Mouse (Mus musculus) T-cell, adult 2 months (primary cell): ENCODE data around the gene Olfr167.
"Not testable (repeated sequence)": the region's sequence is repeated elsewhere in the genome, so short reads cannot be mapped to it uniquely, and the experiment has no call there.

Experiments used
- DNase-seq: peaks from one replicate; pipeline ENCODE4 v3.0.0; 2022; ENCODE audit warnings: low spot score

Olfr167 gene

DNA sequence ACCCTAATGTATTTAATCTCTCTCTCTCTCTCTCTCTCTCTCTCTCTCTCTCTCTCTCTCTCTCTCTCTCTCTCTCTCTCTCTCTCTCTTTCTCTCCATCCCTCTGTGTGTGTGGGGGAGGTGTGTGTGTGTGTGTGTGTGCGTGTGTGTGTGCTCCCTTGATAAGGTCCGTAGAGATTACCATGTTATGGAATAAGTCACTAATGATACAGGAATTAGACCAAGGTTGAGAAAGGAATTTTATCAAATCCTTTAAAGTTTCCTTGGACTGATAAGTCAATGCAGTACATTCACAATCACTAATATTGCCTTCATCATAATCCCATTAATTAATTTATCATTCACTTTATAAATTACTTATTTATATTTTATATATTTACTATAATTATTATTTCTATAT is at the start of gene Olfr167:
Olfr167 (minus strand) TSS at position 101 of the 400 bp plus-strand sequence.
- DNase-seq, result no peak

DNA sequence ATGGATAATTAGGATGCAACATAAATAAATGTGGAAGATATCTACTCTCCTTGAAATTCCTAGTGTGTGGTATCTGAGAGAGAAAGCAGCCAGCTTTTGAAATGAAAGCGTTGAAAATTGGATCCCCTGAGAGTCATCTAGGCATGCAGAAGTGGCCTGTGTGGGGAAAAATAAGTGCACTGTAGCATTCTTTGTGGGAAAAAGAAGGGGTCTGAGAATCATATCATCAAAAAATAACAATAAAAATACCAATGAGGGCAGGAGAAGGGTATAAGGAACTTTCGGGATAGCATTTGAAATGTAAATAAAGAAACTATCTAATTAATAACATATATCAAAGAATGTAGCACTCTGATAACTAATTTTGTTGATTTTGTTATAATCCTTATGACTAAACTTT is 49.6 kb upstream of the Olfr167 start, which contains the start of gene Olfr169:
Olfr169 (minus strand) TSS at position 101 of the 400 bp plus-strand sequence.
- not testable (repeated sequence) for DNase-seq

DNA sequence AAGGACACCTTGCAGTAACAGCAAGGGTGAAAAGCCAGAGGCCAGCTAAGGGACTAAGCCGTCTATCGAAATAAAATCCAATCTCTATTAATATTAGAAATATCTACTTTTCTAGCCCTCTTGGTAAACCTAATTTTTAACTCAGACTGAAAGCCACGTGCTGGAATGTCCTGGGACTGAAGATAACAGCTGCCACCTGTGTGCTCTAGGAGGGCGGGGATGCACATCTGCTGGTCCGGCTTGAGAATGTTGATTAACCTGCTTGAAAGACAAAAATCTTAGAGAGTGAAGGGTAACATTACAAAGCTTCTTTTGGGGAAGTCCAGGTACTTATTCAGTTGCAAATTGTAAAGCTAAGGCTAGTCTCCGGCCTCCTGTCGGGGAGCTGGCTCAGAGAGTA is 31.4 kb upstream of the Olfr167 start:
- not testable (repeated sequence) for DNase-seq

DNA sequence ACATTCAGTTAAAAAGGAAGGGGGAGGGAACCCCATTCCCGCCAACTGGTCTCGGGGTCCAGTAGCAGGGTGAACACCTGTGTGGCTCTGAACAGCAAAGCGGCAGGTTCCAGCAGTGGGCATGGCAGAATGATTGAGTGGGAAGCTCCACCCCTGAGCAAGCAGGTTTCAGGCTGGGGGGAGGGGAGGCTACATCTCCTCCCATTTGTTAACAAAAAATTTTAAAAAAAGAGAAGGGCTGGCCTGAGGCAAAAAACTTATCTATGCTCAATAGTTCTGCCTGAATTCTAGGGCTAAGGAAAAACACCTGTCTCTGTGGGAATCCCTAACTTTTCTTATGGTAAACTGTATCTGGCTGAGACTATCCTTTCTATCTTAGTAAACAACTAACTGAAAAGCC is 30.2 kb upstream of the Olfr167 start:
- not testable (repeated sequence) for DNase-seq

DNA sequence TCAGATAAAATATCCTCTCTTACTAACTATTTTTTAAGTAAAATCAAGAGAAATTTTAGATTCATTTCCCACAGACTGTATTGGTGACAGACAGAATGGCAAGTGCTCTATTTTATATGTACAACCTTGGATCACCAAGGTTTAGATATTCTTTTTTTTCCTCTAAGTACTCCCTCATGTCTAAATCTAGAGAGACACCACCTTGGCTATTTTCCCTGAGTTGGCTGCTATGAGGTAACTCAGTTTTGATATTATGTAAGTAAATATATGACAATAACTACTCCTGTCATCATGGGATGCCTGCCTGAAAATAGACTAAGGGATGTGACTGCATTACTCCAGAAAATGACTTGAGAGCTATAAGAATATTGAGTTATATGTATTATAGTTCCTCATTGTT is 13.4 kb upstream of the Olfr167 start, which contains the start of gene Olfr168:
Olfr168 (minus strand) TSS at position 101 of the 400 bp plus-strand sequence.
- no peak for DNase-seq

DNA sequence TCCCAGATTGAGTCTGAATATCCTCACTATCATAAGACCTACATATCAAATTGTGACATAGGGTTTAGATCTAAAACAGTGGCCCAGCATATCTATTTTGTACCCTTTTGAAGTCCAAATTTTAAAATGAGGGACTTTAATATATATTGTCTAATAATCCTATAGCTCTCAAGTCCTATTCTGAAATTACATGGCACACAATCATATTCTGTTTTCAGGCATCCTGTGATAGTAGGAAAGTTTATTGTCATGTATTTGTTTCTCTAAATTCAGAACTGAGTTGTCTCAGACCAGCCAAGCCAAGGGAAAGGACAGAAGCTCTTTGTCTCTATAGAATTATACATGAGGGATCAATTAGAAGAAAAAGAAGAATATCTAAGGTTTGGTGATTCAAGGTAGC is 38.7 kb downstream of the Olfr167 start, which contains the start of gene Olfr166:
Olfr166 (plus strand) TSS at position 301 of the 400 bp plus-strand sequence.
- no peak for DNase-seq

DNA sequence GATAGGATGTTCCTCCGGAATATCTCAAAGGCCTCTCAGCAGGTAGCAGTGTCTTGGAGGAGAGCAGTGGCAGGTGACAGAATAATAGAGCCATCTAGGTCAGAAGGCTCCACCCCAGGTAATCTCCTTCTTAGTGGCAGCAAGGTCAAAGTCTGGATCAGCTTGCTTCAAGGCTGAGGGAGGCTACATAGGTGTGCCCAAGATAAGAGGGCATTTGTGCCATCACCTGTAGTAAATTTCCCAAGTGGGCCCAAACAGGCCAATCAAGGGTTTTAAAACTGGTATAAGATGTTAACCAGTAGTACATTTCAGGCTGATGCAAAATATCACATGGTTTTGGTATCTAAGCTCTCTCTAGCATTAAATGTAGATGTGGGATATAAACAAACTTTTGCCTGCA is 57.7 kb downstream of the Olfr167 start:
- DNase-seq, result no peak
